Mouse (Mus musculus) ES-E14 (cell line): ENCODE results near the gene Kcnmb3. TPM values are rescaled to one million over a fixed set of nuclear protein-coding genes. Genes with fewer than 3 reads are reported as not detected.

Source experiments
- DNase-seq: peaks from one replicate; pipeline ENCODE4 v3.0.0-alpha.2; 2013; ENCODE audit warnings: low read depth, low spot score
- H3K27ac ChIP-seq: 2 replicates; pipeline ENCODE4 v1.5.1; 2012; ENCODE audit warnings: low read depth, mild to moderate bottlenecking, low read length, moderate library complexity, mixed read lengths; ENCODE audit not compliant: poor library complexity, insufficient read depth, severe bottlenecking
- H3K36me3 ChIP-seq: 2 replicates; pipeline ENCODE4 v1.6.1; 2012; ENCODE audit warnings: mild to moderate bottlenecking, low read length, moderate library complexity, mixed read lengths; ENCODE audit not compliant: control insufficient read depth, poor library complexity, insufficient read depth, severe bottlenecking
- H3K4me1 ChIP-seq, 2 experiments: fragments of 150-350 bp in 1 of 2; sonication (generic) in 1 of 2; 2 replicates each; pipeline ENCODE4 v1.6.1; 2012; ENCODE audit warnings: low read length in 2 of 2, mild to moderate bottlenecking in 1 of 2, mixed read lengths in 1 of 2; ENCODE audit not compliant: control insufficient read depth in 2 of 2, insufficient read depth in 2 of 2, poor library complexity in 1 of 2
- H3K4me3 ChIP-seq, 2 experiments: fragments of 150-350 bp in 1 of 2; sonication (generic) in 1 of 2; 2 replicates each; pipeline ENCODE4 v1.5.1; 2012; ENCODE audit warnings: low read length in 2 of 2, low read depth in 1 of 2, mild to moderate bottlenecking in 1 of 2, mixed read lengths in 1 of 2; ENCODE audit not compliant: insufficient read depth in 1 of 2, poor library complexity in 1 of 2, severe bottlenecking in 1 of 2
- H3K9ac ChIP-seq: 2 replicates; pipeline ENCODE4 v1.6.1; 2012; ENCODE audit warnings: low read depth, mild to moderate bottlenecking, low read length, mixed read lengths; ENCODE audit not compliant: poor library complexity, insufficient read depth, severe bottlenecking
- H3K9me3 ChIP-seq: fragments of 150-350 bp; sonication (generic); 2 replicates; pipeline ENCODE4 v1.6.1; 2012; ENCODE audit warnings: low read depth, mild to moderate bottlenecking, low read length; ENCODE audit not compliant: control insufficient read depth, insufficient read depth
- CHD2 ChIP-seq: IDR thresholded peaks from 2 replicates; pipeline ENCODE4 v1.6.1; 2014; ENCODE audit warnings: mild to moderate bottlenecking, low read depth, low read length, inconsistent platforms
- HCFC1 ChIP-seq: IDR thresholded peaks from 2 replicates; pipeline ENCODE4 v1.6.1; 2012; ENCODE audit warnings: low read length, inconsistent platforms, borderline replicate concordance; ENCODE audit not compliant: insufficient read depth
- MAFK ChIP-seq: IDR thresholded peaks from 2 replicates; pipeline ENCODE4 v1.6.1; 2014; ENCODE audit warnings: mild to moderate bottlenecking, low read depth, low read length, inconsistent platforms; ENCODE audit not compliant: insufficient read depth
- ZC3H11A ChIP-seq: IDR thresholded peaks from 2 replicates; pipeline ENCODE4 v1.6.1; 2012; ENCODE audit warnings: low read depth, mild to moderate bottlenecking, inconsistent platforms, low read length, borderline replicate concordance
- ZNF384 ChIP-seq: IDR thresholded peaks from 2 replicates; pipeline ENCODE4 v1.6.1; 2012; ENCODE audit warnings: low read depth, low read length, inconsistent platforms
- in situ Hi-C, 2 experiments: fragments of 600-800 bp; cut with MboI; formaldehyde crosslinking; loops; one replicate each; pipeline ENCODE4 v1.15.1; 2025; ENCODE audit warnings: low sequenced_read_pairs in 2 of 2, inconsistent platforms in 1 of 2; ENCODE audit not compliant: unreplicated experiment in 2 of 2
- total RNA-seq: library from RNA; depleted of rRNA; stranded (reverse); fragments of 300-350 nt; gene quantifications from 2 replicates; pipeline ENCODE4 v1.2.3, GENCODE M21; 2012

Gene Kcnmb3
- total RNA-seq, 1 experiment: 0.13 TPM

- no peak overlapping the region for H3K9ac ChIP-seq
- TF ChIP-seq HCFC1 (no peak), ZNF384 (no peak), MAFK (no peak), CHD2 (no peak), ZC3H11A (no peak)
- no peak overlapping the region for H3K27ac ChIP-seq
- no peaks in the 10 kb centered on the region for H3K36me3 ChIP-seq
- no peak for DNase-seq
- in situ Hi-C loops: loop anchor here in 1 of 2 experiments (10.0 kb wide), 2 partner anchors 122 to 172 kb away; no protein-coding TSS in a partner anchor
- 0 out of 4 replicates have a peak, but pooled peaks cover 0 to 2% of the 10 kb centered on the region in 2 experiments for H3K4me1 ChIP-seq
- no peak overlapping the region for H3K4me3 ChIP-seq
- H3K9me3 ChIP-seq: no peaks in the 10 kb centered on the region
Observed at GRCm38 (mm10) chr3:32506366-32507225, 14.6 kb upstream of the Kcnmb3 start.

GRCm38 (mm10) chr3:32505841-32506240 lies 13.8 kb upstream of the Kcnmb3 start:
- in situ Hi-C loops: loop anchor here in 1 of 2 experiments (10.0 kb wide), 2 partner anchors 121 to 171 kb away; no protein-coding TSS in a partner anchor
- TF ChIP-seq ZNF384 (no peak), ZC3H11A (no peak), HCFC1 (no peak), CHD2 (no peak), MAFK (no peak)
- Histone ChIP-seq H3K27ac (no peak overlapping the region), H3K4me1 (0 out of 4 replicates have a peak, but pooled peaks cover 0 to 2% of the 10 kb centered on the region in 2 experiments), H3K36me3 (no peaks in the 10 kb centered on the region), H3K4me3 (no peak overlapping the region), H3K9me3 (no peaks in the 10 kb centered on the region), H3K9ac (no peak overlapping the region)
- no peak for DNase-seq

GRCm38 (mm10) chr3:32500346-32500745 lies 8.3 kb upstream of the Kcnmb3 start:
- DNase-seq: no peak
- in situ Hi-C loops: loop anchor here in 1 of 2 experiments (10.0 kb wide), 2 partner anchors 116 to 166 kb away; no protein-coding TSS in a partner anchor
- no peak for TF ChIP-seq CHD2
- TF ChIP-seq HCFC1: no peak
- TF ChIP-seq ZC3H11A: no peak
- no peak for TF ChIP-seq MAFK
- TF ChIP-seq ZNF384: no peak

GRCm38 (mm10) chr3:32496711-32497070 lies 4.7 kb upstream of the Kcnmb3 start:
- no peaks in the 10 kb centered on the region for H3K36me3 ChIP-seq
- in situ Hi-C loops: loop anchor here in 1 of 2 experiments (25.0 kb wide), 1 partner anchor 709 kb away; no protein-coding TSS in a partner anchor
- no peak for DNase-seq
- no peaks in the 10 kb centered on the region for H3K9me3 ChIP-seq
- no peak overlapping the region for H3K4me3 ChIP-seq
- H3K4me1 ChIP-seq: peaks cover 0 to 8% of the 10 kb centered on the region in 2 experiments; a peak in 2 of 4 replicates
- H3K27ac ChIP-seq: no peak overlapping the region
- no peak overlapping the region for H3K9ac ChIP-seq
- no peak for TF ChIP-seq CHD2
- no peak for TF ChIP-seq ZC3H11A
- no peak for TF ChIP-seq ZNF384
- TF ChIP-seq HCFC1: no peak
- no peak for TF ChIP-seq MAFK

More at GRCm38 (mm10) chr3:32500346-32500745, 8.3 kb upstream of the Kcnmb3 start:
- Histone ChIP-seq H3K9ac (no peak overlapping the region), H3K27ac (no peak overlapping the region), H3K9me3 (no peaks in the 10 kb centered on the region), H3K4me3 (no peak overlapping the region), H3K4me1 (peaks cover 2 to 8% of the 10 kb centered on the region in 2 experiments; a peak in 2 of 4 replicates), H3K36me3 (no peaks in the 10 kb centered on the region)
